Mouse (Mus musculus): ENCODE measurements around the gene 1500011B03Rik.
"Not testable (repeated sequence)": the region's sequence is repeated elsewhere in the genome, so short reads cannot be mapped to it uniquely, and the experiment has no call there.

1500011B03Rik gene

GRCm38 (mm10) chr5:114822796-114823688 lies at the start of gene 1500011B03Rik:
1500011B03Rik (minus strand) TSS chr5:114823468.
- CTCF ChIA-PET = no interaction called here

GRCm38 (mm10) chr5:114865279-114865678 lies 42.0 kb upstream of the 1500011B03Rik start:
- CTCF ChIA-PET = no interaction called here

GRCm38 (mm10) chr5:114864813-114865212 lies 41.5 kb upstream of the 1500011B03Rik start:
- CTCF ChIA-PET = no interaction called here

GRCm38 (mm10) chr5:114861730-114862129 lies 38.5 kb upstream of the 1500011B03Rik start:
- CTCF ChIA-PET = no interaction called here

- CTCF ChIA-PET = interaction anchor here (0.6 kb wide), 1 partner anchor 84 kb away, joined by 3 read pairs; no protein-coding TSS in a partner anchor
These were observed 36.0 kb upstream of the 1500011B03Rik start for GRCm38 (mm10) chr5:114859253-114859652.

- CTCF ChIA-PET = interaction anchor here (0.5 kb wide), 1 partner anchor 80 kb away, joined by 9 read pairs; no protein-coding TSS in a partner anchor
These were observed 35.3 kb upstream of the 1500011B03Rik start, which contains the start of gene Gm9936 for GRCm38 (mm10) chr5:114858582-114858981. Gm9936 (minus strand) TSS chr5:114858682.

GRCm38 (mm10) chr5:114853364-114853763 lies 30.1 kb upstream of the 1500011B03Rik start, which contains the start of gene 4930519G04Rik:
4930519G04Rik (plus strand) TSS chr5:114853664.
- CTCF ChIA-PET = not testable (repeated sequence)

GRCm38 (mm10) chr5:114851565-114852236 lies 28.4 kb upstream of the 1500011B03Rik start:
- CTCF ChIA-PET = no interaction called here

- CTCF ChIA-PET = not testable (repeated sequence)
These were observed 21.1 kb upstream of the 1500011B03Rik start for GRCm38 (mm10) chr5:114844371-114844770.

- CTCF ChIA-PET = no interaction called here
These were observed 19.4 kb upstream of the 1500011B03Rik start for GRCm38 (mm10) chr5:114842674-114843073.

GRCm38 (mm10) chr5:114842155-114842554 lies 18.9 kb upstream of the 1500011B03Rik start:
- CTCF ChIA-PET = not testable (repeated sequence)

- CTCF ChIA-PET = not testable (repeated sequence)
These were observed 17.2 kb upstream of the 1500011B03Rik start for GRCm38 (mm10) chr5:114840481-114840880.

- CTCF ChIA-PET = interaction anchor here (0.6 kb wide), 1 partner anchor 53 kb away, joined by 5 read pairs; no protein-coding TSS in a partner anchor
These were observed 13.6 kb upstream of the 1500011B03Rik start for GRCm38 (mm10) chr5:114836886-114837285.

- CTCF ChIA-PET = no interaction called here
These were observed 6.5 kb upstream of the 1500011B03Rik start for GRCm38 (mm10) chr5:114829740-114830139.

GRCm38 (mm10) chr5:114827427-114827826 lies 4.2 kb upstream of the 1500011B03Rik start:
- CTCF ChIA-PET = interaction anchor here (0.7 kb wide), 1 partner anchor 209 kb away, joined by 3 read pairs; no protein-coding TSS in a partner anchor

GRCm38 (mm10) chr5:114825978-114826691 lies 2.9 kb upstream of the 1500011B03Rik start:
- CTCF ChIA-PET = interaction anchor here (0.7 kb wide), 1 partner anchor 778 kb away, joined by 3 read pairs; no protein-coding TSS in a partner anchor

GRCm38 (mm10) chr5:114824197-114824596 lies 929 bp upstream of the 1500011B03Rik start:
- CTCF ChIA-PET = interaction anchor here (1.0 kb wide), 1 partner anchor 43 kb away, joined by 6 read pairs; no protein-coding TSS in a partner anchor

- CTCF ChIA-PET = no interaction called here
These were observed 5.1 kb downstream of the 1500011B03Rik start for GRCm38 (mm10) chr5:114818124-114818523.

GRCm38 (mm10) chr5:114816599-114816998 lies 6.7 kb downstream of the 1500011B03Rik start:
- CTCF ChIA-PET = no interaction called here

GRCm38 (mm10) chr5:114813525-114814181 lies 9.6 kb downstream of the 1500011B03Rik start:
- CTCF ChIA-PET = interaction anchor here (0.6 kb wide), 1 partner anchor 124 kb away, joined by 6 read pairs; no protein-coding TSS in a partner anchor

GRCm38 (mm10) chr5:114809826-114810225 lies 13.4 kb downstream of the 1500011B03Rik start:
- CTCF ChIA-PET = no interaction called here
